Mouse (Mus musculus) lung, adult 2 months (tissue): ENCODE measurements around the gene Ift122. TPM values are rescaled to one million over a fixed set of nuclear protein-coding genes. Genes with fewer than 3 reads are reported as not detected.

ENCODE experiments used
- DNase-seq: peaks from one replicate; pipeline ENCODE4 v3.0.0; 2022
- H3K4me1 ChIP-seq: fragments of 200-500 bp; 2 replicates; pipeline ENCODE4 v1.6.1; 2011; ENCODE audit warnings: low read length; ENCODE audit not compliant: control insufficient read depth, insufficient read depth
- H3K4me3 ChIP-seq: fragments of 200-500 bp; replicated peaks from 2 replicates; pipeline ENCODE3; 2011; ENCODE audit warnings: low read depth, mild to moderate bottlenecking, control low read depth, low read length; ENCODE audit errors: extremely low read depth
- CTCF ChIP-seq: fragments of 200-500 bp; IDR thresholded peaks from 2 replicates; pipeline ENCODE4 v1.5.1; 2011; ENCODE audit warnings: mild to moderate bottlenecking, low read length, control low read depth; ENCODE audit not compliant: insufficient read depth
- POLR2A ChIP-seq: fragments of 200-500 bp; IDR thresholded peaks from 2 replicates; pipeline ENCODE4 v1.6.1; 2011; ENCODE audit warnings: low read depth, mild to moderate bottlenecking, control low read depth, low read length, borderline replicate concordance; ENCODE audit errors: extremely low read depth
- WGBS: fragments of 180-500 bp; shearing (Covaris S2); methylation state at CpG from one replicate; pipeline ENCODE4 v1.1.7; 2018; 5-methylcytosine and 5-hydroxymethylcytosine counted together
- polyA plus RNA-seq: library from polyadenylated mRNA; depleted of rRNA; stranded (reverse); fragments of >200 nt; gene quantifications from 2 replicates; pipeline ENCODE4 v1.2.3, GENCODE M21; 2012

Gene Ift122
- polyA plus RNA-seq, 1 experiment = 13.4 TPM

- Histone ChIP-seq H3K4me3 (no peak overlapping the region), H3K4me1 (no peaks in the 10 kb centered on the region)
- 93% methylated on average over 4 of the region's 4 CpGs for WGBS
- TF ChIP-seq CTCF = no peak
- no peak for TF ChIP-seq POLR2A
- DNase-seq = no peak
Observed at GRCm38 (mm10) chr6:115845006-115845405, 8.3 kb upstream of the Ift122 start.

GRCm38 (mm10) chr6:115846640-115847411, 6.4 kb upstream of the Ift122 start:
- peak; percentile 53 for DNase-seq
- 24% methylated on average over 8 of the region's 8 CpGs for WGBS
- no peaks in the 10 kb centered on the region for H3K4me1 ChIP-seq

GRCm38 (mm10) chr6:115848598-115849304, 4.5 kb upstream of the Ift122 start:
- TF ChIP-seq CTCF = no peak
- no peak for TF ChIP-seq POLR2A
- 86% methylated on average over 10 of the region's 10 CpGs for WGBS
- no peak for DNase-seq
- H3K4me3 ChIP-seq = no peak overlapping the region
- no peaks in the 10 kb centered on the region for H3K4me1 ChIP-seq

More at GRCm38 (mm10) chr6:115846640-115847411, 6.4 kb upstream of the Ift122 start:
- no peak for TF ChIP-seq POLR2A
- peak; percentile 62 for TF ChIP-seq CTCF
- no peak overlapping the region for H3K4me3 ChIP-seq

GRCm38 (mm10) chr6:115852446-115853090, 702 bp upstream of the Ift122 start:
- TF ChIP-seq POLR2A = no peak
- no peak for TF ChIP-seq CTCF
- Histone ChIP-seq H3K4me1 (no peaks in the 10 kb centered on the region), H3K4me3 (peak overlapping the region; percentile 74)
- DNase-seq = no peak
- WGBS = 5% methylated on average over 20 of the region's 20 CpGs

- no peak for TF ChIP-seq CTCF
- no peak for TF ChIP-seq POLR2A
- 43% methylated on average over 7 of the region's 7 CpGs for WGBS
- no peak for DNase-seq
- Histone ChIP-seq H3K4me1 (no peaks in the 10 kb centered on the region), H3K4me3 (no peak overlapping the region)
Observed at GRCm38 (mm10) chr6:115853985-115854384, 715 bp downstream of the Ift122 start.

- Histone ChIP-seq H3K4me3 (no peak overlapping the region), H3K4me1 (no peaks in the 10 kb centered on the region)
- TF ChIP-seq CTCF = 0 out of 2 replicates have a peak, but pooled peaks have one; percentile 10
- no peak for TF ChIP-seq POLR2A
- 68% methylated on average over 2 of the region's 2 CpGs for WGBS
- no peak for DNase-seq
Observed at GRCm38 (mm10) chr6:115854432-115854831, 1.2 kb downstream of the Ift122 start.

- 58% methylated on average over 3 of the region's 3 CpGs for WGBS
- no peaks in the 10 kb centered on the region for H3K4me1 ChIP-seq
- TF ChIP-seq POLR2A (no peak), CTCF (no peak)
- no peak overlapping the region for H3K4me3 ChIP-seq
- no peak for DNase-seq
Observed at GRCm38 (mm10) chr6:115855733-115856360, 2.6 kb downstream of the Ift122 start.

GRCm38 (mm10) chr6:115856361-115856745, 3.1 kb downstream of the Ift122 start:
- no peak overlapping the region for H3K4me3 ChIP-seq
- H3K4me1 ChIP-seq = no peaks in the 10 kb centered on the region
- DNase-seq = no peak
- TF ChIP-seq POLR2A (no peak), CTCF (no peak)
- WGBS = 63% methylated on average over 4 of the region's 4 CpGs

- DNase-seq = no peak
- WGBS = 43% methylated on average over 4 of the region's 4 CpGs
- Histone ChIP-seq H3K4me3 (no peak overlapping the region), H3K4me1 (no peaks in the 10 kb centered on the region)
- TF ChIP-seq CTCF (no peak), POLR2A (no peak)
Observed at GRCm38 (mm10) chr6:115859258-115859657, 6.0 kb downstream of the Ift122 start.
